Mouse (Mus musculus) mature B cell (primary cell): Measurements from ENCODE around the gene Epn1.

Experiments used
- in situ Hi-C: fragments of 300-500 bp; cut with MboI; formaldehyde crosslinking; loops from 2 replicates; pipeline ENCODE4 v1.14.3; 2019

Gene Epn1

GRCm38 (mm10) chr7:5080010-5080751, at the start of gene Epn1:
TSS of gene Epn1 (plus strand) at chr7:5080235.
- in situ Hi-C loops: no loop called here

DNA sequence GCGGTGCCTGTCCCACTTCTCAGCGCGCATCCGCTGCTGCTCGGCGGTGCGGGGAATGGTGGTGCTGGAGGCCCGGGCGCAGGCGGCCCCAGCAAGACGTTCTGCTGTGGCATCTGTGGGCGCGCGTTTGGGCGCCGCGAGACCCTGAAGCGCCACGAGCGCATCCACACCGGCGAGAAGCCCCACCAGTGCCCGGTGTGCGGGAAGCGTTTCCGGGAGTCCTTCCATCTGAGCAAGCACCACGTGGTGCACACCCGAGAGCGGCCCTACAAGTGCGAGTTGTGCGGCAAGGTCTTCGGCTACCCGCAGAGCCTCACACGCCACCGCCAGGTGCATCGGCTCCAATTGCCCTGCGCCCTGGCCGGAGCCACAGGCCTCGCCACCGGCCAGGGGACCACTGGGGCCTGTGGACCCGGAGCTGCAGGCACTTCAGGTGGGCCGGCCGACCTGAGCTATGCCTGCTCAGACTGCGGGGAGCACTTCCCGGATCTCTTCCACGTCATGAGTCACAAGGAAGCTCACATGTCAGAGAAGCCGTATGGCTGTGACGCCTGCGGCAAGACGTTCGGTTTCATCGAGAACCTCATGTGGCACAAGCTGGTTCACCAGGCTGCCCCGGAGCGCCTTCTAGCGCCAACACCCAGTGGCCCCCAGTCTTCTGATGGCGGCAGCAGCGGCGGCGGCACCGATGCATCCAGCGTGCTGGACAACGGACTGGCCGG, 49.3 kb upstream of the Epn1 start:
- in situ Hi-C loops: no loop called here

GRCm38 (mm10) chr7:5031496-5031895, 48.5 kb upstream of the Epn1 start:
- in situ Hi-C loops: no loop called here

DNA sequence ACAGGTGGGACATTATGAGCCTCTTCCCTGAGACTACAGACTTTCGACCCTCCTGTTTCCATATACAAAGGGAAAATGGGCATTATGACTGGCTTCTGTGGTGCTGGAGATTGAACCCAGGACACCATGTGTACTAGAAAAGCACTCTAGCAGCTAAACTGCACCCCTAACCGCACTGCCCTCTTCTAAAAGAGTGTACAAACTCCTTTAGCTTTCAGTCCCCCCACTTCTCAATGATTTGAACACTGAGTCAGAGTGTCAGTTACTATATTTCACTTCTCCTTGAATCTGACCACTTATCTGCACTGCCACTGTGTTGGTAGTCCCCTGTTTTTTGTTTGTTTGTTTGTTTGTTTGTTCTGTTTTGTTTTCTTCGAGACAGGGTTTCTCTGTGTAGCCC, 46.2 kb upstream of the Epn1 start, which contains the start of gene 4632433K11Rik:
Gene 4632433K11Rik, plus strand, starts transcription at position 301 of the 400 bp plus-strand sequence.
- in situ Hi-C loops: no loop called here

DNA sequence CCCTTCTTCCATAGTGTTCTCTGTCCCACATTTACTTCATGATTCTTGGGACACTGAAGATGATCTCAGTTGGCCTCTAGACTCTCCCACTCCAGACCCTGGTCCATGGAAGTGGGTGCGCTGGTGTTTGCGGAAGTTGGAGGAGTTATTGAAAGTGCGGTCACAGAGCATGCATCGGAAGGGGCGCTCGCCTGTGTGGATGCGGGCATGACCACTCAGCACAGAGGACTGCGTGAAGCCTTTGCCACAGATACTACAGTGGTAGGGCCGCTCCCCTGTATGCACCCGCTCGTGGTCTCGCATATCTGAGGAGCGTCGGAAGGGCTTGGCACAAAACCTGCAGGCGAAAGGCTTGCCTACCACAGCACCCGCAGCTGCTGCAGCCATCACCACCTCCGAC, 44.4 kb upstream of the Epn1 start:
- in situ Hi-C loops: no loop called here

DNA sequence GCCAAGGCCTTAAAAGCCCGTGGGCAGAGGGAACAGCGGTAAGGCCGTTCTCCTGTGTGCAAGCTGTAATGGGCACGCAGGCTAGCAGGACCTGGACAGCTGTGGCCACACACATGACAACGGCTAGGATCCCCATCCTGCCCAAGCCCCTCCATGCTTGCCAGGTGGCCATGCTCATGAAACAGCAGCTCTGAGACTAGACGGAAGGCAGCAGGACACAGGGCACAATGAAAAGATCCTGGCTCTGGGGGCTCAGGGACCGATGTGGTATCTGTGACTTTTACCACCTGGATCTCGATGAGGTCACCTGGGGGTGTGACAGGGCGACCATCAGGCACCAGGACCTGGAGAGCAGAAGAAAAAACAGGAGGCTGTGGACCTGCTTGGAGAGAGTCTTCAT, 43.9 kb upstream of the Epn1 start:
- in situ Hi-C loops: no loop called here

GRCm38 (mm10) chr7:5037026-5037425, 43.0 kb upstream of the Epn1 start:
- in situ Hi-C loops: no loop called here

GRCm38 (mm10) chr7:5037467-5037866, 42.6 kb upstream of the Epn1 start:
- in situ Hi-C loops: no loop called here

DNA sequence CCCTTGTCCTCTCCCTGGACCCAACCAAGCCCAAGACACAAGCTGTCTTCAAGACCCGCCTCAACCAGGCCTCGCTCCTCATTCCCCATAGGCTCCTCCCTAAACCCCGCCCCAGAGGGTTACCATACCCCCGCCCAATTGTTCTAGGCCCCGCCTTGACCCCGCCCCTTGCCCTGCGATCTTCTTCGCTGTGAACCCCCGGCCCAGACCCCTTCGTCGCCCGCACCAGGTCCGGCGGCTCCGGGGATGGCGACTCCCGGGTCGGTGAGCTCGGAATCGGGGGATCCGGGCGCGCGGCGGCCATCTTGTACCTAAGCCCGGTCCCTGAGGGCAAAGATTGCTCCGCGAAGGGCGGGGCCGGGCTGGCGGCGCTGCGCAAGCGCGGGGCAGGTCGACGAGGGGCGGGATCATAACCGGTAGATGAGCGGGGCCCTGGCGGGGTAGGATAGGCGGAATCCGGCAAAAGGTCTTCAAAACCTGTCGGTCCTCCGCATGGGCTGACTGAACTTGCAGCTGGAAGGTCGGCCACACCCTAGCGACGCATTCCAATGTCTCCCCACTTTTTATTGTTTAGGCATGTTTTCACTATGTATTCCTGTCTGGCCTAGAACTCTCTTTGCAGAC, 41.8 kb upstream of the Epn1 start, which contains the start of gene Zfp784:
Gene Zfp784, minus strand, starts transcription at position 338 of the 624 bp plus-strand sequence.
- in situ Hi-C loops: no loop called here

DNA sequence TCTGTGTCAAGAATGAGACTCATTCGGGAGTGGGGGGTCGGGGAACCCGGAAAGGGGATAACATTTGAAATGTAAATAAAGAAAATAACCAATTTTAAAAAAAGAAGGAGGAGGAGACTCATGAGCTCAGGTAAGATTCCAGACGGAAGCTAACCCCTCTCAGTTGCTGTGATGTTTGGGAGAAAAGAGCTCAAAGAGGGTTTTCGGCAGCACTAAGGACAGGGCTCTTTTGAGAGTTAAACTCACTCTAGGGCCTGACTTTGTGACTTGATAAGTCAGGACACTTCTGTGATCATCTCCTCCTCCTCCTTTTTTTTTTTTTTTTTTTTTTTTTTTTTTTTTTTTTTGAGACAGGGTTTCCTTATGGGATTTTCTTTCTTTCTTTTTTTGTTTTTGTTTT, 41.1 kb upstream of the Epn1 start:
- in situ Hi-C loops: no loop called here

- in situ Hi-C loops: loop anchor here (5.0 kb wide), 1 partner anchor 33 kb away; the partner anchor contains the start of genes Fiz1 and Zfp524
These were observed 35.1 kb upstream of the Epn1 start for GRCm38 (mm10) chr7:5044981-5045380.

- in situ Hi-C loops: loop anchor here (5.0 kb wide), 1 partner anchor 34 kb away; the partner anchor contains the start of genes Fiz1 and Zfp524
These were observed 33.9 kb upstream of the Epn1 start for GRCm38 (mm10) chr7:5046112-5046511.

DNA sequence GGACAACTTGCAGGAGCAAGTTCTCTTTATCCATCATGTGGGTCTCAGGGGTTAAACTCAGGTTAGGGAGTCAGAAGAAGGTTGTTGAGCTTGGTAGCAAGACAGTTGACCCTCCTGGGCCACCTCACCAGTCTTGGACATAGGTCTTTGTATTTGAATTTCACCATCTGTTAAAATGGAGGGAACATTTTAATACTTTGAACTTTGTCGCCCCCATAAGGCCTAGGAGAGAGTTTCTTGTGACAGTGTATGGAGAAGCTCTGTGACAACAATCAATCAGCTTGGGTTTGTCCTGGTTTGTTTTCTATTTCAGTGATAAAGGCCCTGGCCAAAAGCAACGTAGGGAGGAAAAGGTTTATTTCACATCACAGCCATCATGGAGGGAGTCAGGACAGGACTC, 32.7 kb upstream of the Epn1 start:
- in situ Hi-C loops: loop anchor here (5.0 kb wide), 1 partner anchor 35 kb away; the partner anchor contains the start of genes Fiz1 and Zfp524

- in situ Hi-C loops: loop anchor here (5.0 kb wide), 1 partner anchor 109 kb away; no protein-coding TSS in a partner anchor
These were observed 28.5 kb upstream of the Epn1 start, which contains the start of gene Zfp580 for GRCm38 (mm10) chr7:5051193-5052192. TSS of gene Zfp580 (plus strand) at chr7:5051538.

- in situ Hi-C loops: loop anchor here (5.0 kb wide), 1 partner anchor 110 kb away; no protein-coding TSS in a partner anchor
These were observed 27.6 kb upstream of the Epn1 start for GRCm38 (mm10) chr7:5052438-5052837.

- in situ Hi-C loops: loop anchor here (5.0 kb wide), 1 partner anchor 111 kb away; no protein-coding TSS in a partner anchor
These were observed 27.1 kb upstream of the Epn1 start for GRCm38 (mm10) chr7:5052931-5053343.

- in situ Hi-C loops: loop anchor here (5.0 kb wide), 1 partner anchor 111 kb away; no protein-coding TSS in a partner anchor
These were observed 26.4 kb upstream of the Epn1 start for GRCm38 (mm10) chr7:5053456-5054179.

DNA sequence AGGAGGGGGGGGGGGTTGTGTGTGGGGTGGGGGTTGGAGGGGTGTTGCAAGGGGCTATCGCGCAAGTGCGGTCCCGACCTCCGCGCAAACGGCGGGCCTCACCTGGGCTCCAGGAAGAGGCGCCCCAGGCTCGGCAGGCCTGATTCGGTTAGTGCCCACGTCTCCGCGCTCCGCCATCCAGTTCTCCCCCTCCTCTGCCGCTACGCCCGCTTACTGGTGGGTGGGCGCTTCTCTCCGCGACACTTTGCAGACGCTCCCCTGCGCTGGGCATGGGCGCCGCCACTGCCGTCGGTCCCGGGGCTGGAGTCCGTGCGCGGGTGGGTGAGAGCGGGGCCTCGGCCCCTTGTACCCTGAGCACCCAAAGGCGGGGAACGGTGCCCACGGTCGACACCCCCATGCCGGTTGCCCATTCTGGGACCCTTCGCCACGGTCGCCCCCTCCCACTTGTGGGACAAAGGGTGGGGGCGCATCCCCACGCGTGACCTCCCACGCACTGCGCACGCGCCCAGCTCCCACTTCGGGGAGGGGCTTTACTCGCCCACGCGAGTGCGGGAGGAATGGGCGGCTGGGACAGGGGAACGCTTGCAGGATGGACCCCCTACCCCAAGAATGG, 23.3 kb upstream of the Epn1 start:
- in situ Hi-C loops: no loop called here

GRCm38 (mm10) chr7:5057381-5057780, 22.7 kb upstream of the Epn1 start:
- in situ Hi-C loops: no loop called here

DNA sequence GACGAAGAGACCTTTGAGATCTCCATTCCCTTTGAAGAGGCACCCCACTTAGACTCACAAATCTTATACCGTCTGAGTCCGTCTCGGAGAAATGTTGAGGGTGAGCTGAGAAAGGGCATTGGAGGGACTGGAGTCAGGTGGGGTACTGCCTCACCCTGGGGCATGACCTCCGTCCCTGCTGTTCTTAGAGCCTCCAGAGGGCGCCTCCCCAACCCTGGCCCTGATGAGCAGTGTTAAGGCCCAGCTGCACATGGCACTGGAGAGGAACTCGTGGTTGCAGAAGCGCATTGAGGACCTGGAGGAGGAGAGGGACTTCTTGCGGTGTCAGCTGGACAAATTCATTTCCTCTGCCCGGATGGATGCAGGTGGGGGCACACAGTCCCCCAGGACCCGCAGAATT, 22.2 kb upstream of the Epn1 start:
- in situ Hi-C loops: no loop called here
